Mouse (Mus musculus) retina, postnatal 7 days (tissue): ENCODE measurements at regions not wholly inside any gene's neighbourhood (a gene's known extent, or its start where the extent isn't known, plus 50 kb on each side); places are given as distances from the start of the nearest gene placed in this dataset.
"Not testable (repeated sequence)": the region's sequence is repeated elsewhere in the genome, so short reads cannot be mapped to it uniquely, and the experiment has no call there.

Experiments
- DNase-seq: peaks from one replicate; pipeline ENCODE4 v3.0.0-alpha.2; 2012; ENCODE audit warnings: low read depth, low spot score

DNA sequence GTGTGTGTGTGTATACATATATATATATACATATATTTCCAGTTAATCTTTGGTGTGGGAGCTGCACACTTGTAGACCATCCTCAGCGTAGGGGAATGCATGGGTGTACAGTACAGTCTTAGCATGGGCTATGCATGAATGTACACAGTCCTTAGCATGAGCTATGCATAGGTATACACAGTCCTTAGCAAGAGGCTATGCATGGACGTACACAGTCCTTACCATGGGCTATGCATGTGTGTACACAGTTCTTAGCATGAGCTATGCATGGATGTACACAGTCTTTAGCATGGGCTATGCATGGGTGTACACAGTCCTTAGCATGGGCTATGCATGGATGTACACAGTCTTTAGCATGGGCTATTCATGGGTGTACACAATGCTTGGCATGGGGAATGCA is 70.5 kb downstream of the Rchy1 start:
- no peak for DNase-seq

DNA sequence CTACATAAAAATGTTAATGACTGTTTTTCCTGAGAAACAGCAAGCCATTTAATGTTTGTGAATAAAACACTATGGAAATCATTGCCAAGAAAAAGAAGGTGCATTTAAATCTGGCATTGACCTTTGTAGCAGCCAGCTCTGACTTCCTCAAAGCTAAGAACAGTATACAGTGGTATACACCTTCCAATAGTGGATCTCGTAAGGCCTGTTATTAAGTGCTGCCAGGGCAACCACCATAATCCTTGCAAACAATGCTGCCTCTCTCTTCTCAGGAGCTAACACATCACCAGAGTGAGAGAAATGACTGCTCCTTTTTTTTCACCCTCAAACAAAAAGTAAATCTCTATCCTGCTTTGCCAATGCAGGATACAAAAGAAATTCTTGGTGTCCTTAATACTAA is 81.1 kb downstream of the Rchy1 start:
- no peak for DNase-seq

DNA sequence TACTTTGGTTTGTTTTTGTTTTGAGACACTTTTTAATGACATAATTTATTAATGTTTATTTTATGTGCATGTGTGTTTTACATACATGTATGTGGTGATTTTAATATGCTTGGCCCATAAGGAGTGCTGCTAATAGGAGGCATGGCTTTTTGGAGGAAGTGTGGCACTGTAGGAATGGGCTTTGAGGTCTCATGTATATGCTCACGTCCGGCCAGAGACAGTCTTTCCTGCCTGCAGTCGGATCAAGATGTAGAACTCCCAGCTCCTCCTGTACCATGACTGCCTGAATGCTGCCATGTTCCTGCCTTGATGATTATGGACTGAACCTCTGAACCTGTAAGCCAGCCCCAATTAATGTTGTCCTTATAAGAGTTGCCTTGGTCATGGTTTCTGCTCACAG is 82.6 kb downstream of the Rchy1 start:
- no peak for DNase-seq

DNA sequence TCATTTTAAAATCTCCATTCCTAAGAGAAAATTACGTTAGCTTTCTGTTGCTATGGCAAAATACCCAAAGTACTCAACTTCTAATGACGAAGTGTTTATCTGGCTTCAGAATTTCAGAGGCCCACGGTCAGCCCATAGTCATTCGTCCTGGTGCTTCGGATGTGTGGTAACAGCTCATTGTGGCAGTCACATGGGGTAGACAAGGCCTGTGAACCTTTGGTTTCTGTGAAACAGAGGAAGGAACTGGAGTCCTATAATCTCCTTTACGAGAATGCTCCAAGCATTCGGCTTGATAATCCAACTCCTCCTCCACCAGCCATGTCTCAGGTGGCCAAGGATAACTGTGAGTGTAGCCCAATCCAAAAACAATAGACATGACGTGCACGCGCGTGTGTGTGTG is 84.2 kb downstream of the Rchy1 start:
- DNase-seq: no peak

DNA sequence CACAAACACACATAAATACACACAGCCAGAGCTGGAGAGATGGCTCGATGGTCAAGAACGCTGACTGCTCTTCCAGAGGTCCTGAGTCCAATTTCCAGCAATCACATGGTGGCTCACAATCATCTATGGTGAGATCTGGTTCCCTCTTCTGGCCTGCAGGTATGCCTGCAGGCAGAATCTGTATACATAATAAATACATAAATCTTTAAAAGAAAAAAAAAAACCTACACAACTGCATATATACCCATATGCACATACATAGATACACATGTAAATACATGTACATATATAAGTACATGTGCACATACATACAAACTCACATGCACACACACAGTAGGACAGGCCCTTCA is 86.2 kb downstream of the Rchy1 start:
- DNase-seq: no peak

DNA sequence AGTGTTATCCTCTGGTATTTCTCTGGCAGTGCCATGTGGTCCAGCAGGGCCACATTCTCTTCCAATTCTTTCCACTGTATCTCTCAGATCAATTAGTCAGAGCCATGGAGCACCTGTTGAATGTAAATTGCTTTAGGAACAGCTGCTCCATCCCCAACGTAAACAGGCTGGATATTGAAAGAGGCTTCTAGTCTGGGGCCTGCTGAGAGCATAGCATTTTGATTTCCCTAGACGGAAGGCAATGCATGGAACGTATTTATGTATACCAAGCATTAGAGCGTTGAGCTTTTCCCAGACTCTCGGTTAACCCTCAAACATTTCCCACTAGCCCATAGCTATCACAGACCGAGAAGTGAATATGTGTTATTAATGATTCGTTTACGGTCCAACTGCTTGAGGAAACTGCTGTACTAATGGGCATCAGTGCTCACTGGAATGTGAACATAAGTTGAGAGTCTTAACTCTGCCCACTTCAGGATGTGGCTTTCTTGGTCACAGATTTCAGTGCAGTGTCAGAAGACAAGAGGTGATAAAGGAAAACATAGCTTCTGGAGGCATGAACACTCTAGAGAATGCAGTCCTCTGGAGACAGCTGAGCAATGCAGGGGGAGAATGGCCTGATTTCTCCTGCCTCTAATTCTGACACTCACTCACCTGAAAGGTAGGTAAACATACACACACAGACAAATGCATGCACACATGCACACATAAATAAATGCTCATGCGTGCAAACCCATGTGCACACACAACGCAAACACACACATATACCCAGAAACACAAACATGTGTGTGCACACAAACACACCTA is 86.8 kb downstream of the Rchy1 start:
- no peak for DNase-seq

DNA sequence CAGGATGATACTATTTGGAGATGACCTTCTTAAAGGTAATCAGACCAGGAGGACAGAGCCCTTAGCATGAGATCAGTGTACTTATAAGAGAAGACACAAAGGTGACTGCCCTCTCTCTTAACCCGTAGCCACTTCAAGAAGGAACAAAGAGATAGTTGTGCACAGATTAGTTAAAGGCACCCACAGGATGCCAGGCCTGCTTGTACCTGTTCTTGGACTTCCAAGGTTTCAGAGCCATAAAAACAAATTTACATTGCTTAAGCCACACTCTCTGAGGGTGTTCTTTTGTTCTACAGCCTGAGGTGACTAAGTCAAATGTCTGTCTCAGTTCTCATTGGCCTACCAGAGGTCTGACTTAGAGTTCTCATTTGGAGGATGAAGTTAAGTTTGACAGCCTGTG is 90.1 kb downstream of the Rchy1 start:
- no peak for DNase-seq

DNA sequence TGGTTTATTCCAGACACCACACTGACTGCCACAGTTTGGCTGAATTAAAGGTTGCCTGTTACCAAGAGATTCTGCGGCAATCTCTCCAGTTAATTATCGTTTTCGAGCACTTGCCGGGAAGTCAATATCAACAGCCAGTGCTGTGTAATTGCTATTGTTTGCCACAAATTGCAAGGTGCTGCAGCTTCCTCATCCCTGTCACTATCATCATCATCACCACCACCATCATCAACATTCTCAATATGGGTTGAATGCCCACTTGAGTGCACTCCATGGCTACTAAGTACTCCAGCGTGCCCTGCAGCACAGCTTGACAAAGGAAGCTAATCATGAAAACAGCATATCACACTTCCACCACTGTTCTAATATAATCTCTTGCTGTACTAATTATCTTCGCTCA is 93.1 kb downstream of the Rchy1 start:
- DNase-seq: no peak

DNA sequence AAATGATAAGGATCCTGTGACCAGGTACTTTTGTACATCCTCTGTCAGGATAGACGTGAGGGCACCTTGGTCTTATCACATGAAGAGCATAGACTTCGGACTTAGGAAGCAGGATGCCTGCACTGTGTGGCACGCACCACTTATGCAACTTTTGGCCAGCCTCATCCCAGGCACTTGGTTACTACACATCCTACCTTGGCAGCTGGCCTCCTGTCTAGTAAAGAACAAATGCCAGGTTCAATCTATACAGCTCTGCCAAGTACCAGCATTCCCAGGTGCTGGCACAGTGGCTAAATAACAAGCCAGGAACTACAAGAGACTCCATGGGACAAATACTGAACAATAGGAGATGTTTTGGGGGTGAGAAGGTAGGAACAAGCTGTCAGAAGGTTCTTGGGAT is 96.7 kb downstream of the Rchy1 start:
- no peak for DNase-seq

DNA sequence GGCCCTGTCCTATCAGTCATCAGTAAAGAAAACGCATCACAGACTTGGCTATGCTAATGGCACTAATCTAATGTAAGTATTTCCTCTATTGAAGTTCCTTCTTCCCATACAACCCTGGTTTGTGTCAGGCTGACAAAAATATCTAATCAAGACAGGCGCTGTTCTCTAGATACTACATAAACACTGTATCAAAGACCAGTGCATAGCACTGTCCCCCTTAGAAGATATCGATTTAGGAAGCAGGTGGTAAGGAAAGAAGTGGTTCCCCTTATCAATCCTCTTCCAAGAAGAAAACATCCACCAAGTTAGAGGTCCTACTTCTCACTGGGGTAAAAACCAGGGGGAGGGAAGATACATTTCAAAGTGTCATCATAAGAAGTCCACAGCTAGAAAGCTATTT is 97.5 kb downstream of the Rchy1 start:
- DNase-seq: no peak

DNA sequence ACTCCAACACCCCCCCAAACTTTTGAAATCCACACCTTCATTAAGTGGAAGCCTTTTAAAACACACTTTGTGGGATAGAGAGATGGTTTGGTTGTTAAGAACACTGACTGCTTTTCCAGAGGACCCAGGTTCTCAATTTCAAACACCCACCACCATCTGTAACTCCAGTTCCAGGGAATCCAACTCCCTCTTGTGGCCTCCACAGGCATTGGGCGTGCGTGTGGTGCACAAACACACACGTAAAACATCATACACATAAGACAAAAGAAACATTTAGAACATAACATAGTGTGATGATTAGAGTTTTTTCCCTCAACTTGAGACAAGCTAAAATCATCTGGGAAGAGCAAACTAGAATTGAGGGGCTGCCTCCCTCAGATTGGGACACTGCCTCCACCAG is 100.0 kb downstream of the Rchy1 start:
- no peak for DNase-seq

DNA sequence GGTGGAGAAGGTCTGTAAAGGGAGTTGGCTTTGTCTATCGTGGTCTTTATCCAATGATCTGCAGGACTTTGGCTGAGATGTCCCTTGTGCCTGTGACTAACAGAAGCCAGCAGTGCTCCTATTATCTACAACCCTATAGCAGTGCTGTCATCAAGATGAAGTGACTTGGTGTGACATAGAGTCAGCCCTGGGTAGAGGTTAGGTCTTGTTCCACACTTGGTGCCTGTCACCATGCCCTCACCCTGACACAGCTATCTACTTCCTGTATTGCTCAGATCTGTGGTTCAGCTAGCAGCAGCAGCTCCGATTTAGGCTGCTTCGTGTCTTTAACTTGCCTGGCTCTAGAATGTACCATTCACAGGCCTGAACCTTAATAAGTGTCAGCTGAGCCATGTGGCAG is 100.6 kb downstream of the Rchy1 start:
- DNase-seq: no peak

DNA sequence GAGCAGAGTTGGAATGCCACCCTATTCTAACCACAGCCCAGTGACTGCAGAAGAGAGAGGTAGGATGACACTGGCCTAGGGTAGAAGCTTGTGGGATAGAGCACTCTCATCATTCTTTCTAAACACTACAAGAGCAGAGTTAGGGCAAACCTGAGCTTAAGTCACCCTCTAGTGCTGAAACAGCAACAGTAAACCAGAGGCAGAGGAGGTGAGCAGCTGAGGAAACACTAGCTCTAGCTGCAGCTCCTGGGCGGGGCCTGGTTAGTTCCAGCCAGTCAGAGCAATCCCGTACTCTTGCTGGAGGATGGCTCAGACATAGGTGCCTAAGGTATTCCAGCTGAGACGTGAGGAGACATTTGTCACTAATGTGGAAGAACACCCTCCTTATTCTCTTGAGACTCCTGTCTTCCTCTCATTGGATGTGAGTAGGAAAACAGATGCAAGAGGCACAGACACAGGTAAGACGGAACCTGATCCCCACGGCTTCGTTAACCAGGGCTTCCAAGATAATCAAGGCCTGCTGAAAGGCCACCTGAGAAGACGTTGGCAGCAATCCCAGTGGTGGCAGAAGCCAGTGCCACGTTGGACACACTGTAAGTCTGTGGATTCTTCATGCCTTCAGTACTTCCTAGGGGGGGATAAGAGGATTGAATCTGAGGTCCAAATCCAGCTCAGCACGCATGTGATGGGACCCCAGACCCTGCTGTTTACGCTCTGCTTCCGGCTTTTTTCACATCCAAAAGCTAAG is 101.3 kb downstream of the Rchy1 start:
- no peak for DNase-seq

DNA sequence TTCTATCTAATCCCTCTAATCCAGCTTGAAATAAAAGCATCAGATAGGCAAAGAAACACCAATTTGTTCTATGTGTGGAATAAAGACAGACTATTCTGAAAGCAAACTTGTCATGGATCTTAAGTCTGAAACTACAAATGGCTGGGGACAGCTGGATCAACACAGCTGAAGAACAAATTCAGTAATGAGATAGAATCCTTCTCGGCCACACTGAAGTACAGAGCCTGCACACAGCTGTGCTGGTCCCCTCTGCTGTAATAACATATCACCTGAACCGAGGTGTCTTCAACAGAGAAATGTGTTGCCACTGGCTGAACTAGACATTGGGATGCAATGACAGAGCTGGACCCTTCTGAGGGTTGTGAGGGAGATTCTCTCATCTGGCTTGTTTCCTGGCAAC is 102.4 kb downstream of the Rchy1 start:
- DNase-seq: no peak

DNA sequence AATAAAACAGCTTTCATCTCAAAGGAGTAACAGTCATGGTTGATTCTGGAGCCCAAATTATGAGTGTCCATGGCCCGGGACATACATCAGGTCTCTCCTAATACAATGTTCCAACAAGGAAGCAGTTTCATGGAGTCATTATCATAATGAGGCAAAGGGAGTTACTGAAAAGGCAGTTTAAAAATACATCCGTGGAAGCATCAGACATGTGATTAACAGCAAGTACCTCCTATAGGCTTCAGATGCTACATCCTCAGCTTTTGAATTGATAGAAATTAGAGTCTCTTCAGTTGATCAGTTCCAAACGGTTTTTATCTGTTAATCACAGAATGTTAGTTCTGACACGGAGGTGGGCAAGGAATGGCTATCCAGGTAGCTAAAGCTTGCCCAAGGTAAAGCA is 110.5 kb downstream of the Rchy1 start:
- DNase-seq: no peak

DNA sequence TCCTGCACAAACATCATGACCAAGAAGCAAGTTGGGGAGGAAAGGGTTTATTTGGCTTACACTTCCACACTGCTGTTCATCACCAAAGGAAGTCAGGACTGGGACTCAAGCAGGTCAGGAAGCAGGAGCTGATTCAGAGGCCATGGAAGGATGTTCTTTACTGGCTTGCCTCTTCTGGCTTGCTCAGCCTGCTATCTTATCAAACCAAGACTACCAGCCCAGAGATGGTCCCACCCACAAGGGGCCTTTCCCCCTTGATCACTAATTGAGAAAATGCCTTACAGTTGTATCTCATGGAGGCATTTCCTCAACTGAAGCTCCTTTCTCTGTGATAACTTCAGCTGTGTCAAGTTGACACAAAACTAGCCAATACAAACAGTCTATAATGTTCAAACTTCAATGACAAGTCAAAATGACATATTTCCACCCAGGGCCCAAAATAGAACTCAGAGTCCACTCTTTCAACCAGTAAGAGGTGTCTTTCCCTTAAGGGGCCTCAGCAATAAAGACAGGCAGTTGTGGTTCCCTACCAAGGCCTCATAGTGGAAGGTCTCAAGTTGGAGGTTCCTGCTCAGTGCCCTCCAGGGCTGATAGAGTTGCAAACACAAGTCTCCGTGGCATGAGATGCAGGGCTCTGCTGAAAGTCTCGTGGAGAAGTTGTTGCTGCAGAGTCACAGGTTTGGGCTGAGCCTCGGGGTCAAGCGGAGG is 111.9 kb downstream of the Rchy1 start:
- not testable (repeated sequence) for DNase-seq

DNA sequence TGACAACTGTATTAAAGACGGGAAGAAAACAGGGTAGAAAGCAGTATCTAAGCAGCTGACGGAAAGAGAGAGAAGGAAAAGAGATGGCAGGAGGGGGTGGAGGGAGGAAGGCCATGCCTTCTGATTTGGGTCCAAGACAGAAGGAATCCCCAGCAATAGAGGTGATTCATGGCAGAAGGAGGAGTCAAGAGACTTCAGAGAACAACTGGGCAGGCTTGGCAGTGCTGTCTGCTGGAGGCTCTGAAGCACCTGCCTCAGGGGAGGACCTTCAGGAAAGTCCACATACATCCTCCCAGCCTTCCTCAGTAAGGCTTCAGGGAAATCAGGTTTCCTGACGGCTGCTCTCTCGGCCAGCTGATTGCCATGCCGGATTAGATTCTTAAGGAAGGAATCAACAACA is 112.4 kb downstream of the Rchy1 start:
- no peak for DNase-seq

DNA sequence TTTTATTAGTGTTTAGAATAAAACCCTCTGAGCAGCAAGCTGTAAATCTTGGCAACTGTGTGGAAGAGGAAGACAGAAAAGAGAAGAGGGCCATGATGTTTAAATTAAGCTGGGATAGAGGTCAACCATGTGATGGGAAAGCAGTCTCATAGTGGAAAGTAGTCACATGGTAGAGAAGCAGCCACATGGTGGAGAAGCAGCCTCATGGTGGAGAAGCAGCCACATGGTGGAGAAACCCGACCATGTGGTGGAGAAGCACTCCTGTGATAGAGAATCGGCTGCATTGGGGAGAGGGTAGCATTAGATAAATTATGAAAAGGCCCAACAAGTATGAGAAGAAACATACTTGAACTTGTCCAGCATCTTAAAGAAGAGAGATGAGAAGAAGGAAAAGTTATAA is 113.3 kb downstream of the Rchy1 start:
- no peak for DNase-seq

DNA sequence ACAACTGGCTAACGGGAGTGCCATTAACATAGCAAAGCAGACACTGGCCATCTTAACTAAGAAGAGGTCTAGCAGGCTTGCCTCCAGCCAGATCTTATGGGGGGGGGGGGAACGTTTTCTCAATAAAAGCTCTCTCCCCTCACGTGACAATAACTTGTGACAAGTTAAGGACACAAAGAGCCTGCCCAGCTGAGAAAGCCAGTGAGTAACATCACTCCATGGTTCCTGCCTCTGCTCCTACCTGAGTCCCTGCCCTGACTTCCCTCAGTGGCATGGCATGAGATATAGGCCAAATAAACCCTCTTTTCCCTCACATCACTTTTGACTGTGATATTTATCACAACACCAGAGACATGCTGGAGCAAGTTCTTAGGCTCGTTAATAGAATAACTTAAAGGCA is 113.8 kb downstream of the Rchy1 start:
- no peak for DNase-seq

DNA sequence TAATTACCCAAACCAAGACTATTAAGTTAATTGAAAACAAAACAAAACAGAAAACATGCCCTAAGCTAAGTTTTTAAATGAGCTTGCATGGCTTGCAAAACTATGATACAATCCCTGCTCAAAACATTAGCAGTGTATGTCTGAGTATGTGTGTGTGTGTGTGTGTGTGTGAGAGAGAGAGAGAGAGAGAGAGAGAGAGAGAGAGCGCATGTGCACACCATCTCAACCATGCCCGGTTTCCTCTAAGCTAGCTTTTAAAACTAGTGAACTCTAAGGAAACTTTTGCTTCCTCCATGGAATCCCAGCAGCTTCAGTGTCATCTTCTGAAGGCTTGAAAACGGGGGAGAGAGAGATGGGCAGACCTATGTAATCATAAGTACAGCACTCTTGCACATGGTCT is 114.3 kb downstream of the Rchy1 start:
- DNase-seq: no peak

DNA sequence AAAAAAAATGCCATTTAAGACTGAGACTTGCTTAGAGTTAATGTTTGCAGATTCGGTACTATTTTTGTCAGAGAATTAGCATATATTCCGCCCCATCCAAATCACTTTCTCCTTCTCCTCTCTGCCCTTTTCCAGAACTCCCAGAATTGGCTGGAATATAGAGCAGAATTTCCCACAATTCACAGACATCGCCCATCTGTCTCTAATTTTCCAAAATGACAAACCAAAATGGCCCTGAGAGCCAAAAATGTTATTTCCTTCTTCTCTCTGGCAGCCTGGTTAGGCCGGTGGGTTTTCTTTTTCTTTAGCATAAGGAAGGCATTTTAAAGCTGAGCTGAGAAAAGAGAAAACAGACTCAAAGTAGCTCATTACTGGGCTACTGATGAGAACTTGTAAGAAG is 119.8 kb downstream of the Rchy1 start:
- no peak for DNase-seq

DNA sequence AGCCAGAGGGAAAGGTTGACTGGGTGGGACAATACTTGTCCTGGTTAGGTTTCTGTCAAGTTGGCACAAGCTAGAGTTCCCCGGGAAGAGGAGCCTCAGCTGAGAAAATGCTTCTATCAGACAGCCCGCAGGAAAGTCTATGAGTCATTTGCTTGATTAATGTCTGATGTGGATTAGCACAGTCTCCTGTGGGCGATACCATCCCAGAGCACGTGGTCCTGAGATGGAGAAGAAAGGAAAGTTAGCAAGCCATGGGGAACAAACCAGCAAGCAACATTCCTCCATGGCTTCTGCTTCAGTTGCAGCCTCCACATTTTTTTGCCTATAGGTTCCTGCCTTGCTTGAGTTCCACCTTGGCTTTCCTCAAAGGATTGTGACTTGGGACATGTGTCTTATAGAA is 121.8 kb downstream of the Rchy1 start:
- no peak for DNase-seq

DNA sequence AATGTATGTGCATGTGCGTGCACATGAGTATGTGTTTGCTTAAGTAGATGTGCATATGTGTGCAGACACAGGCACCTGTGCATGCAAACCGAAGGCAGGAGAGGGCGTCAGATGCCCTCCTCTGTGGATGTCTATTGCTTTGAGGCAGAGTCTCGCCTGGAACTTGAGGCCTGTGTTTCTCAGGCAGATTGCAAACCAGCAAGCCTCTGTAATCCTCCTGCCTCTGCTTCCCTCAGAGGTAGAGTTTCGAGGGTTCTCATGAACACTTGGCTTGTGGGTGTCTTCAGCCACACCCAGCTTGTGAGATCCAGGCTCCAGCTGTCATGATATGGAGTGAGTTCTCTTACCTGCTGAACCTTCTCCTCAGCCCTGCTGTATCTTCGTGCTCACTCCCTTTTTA is 134.4 kb downstream of the Rchy1 start:
- no peak for DNase-seq
